Mouse (Mus musculus): ENCODE data around the gene Rap1gap2. TPM values are rescaled to one million over a fixed set of nuclear protein-coding genes. Genes with fewer than 3 reads are reported as not detected.

The Rap1gap2 gene
- total RNA-seq, 1 experiment from 2014 or later: 11.5 TPM

GRCm38 (mm10) chr11:74501061-74501460 lies 109.7 kb downstream of the Rap1gap2 start:
- no peak for DNase-seq

DNA sequence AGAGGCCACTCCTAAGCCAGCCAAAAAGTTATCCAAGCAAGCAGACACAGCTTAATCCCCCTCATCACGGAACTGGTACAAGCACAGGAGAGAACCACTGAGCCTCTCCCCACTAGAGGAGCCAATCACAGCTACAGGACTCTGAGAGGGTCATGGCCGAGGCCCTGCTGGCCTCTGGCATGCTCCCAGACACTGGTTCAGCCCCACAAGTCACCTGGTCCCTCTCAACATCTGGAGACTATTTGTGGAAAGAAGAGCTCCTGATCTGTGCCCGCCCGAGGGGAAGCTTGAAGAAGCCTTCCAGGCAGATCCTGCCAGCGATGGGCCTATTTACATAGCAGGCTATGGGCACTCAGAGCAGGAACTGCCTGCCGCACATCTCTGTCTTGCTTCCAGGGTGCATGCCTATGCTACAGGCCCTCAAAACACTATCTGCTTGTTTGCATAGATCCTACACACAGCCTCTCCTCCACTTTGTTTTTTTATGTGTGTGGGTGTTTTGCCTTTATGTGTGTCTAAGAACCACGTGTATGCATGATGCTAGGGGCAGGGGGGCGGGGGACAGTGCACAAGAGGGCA lies 111.1 kb downstream of the Rap1gap2 start:
- no peak for DNase-seq

GRCm38 (mm10) chr11:74499058-74499457 lies 111.7 kb downstream of the Rap1gap2 start:
- DNase-seq: no peak

DNA sequence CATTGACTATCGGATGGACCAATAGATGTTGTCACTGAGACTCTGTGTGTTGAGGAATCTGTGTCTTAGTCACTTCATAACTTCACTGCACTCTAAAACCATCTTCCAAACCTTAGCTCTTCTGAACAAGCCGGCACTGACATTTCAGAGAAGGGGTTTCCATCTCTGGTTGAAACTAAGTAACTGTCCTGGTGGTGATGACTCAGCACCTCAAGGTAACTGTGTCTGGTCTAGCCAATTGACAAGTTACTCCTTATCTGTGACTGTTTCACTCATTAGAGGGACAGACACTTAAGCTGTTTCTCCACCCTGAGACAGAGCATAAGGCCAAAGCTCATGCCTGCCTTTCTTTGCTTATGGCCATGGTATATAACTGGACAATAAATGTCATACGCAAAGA lies 114.1 kb downstream of the Rap1gap2 start:
- DNase-seq: no peak

DNA sequence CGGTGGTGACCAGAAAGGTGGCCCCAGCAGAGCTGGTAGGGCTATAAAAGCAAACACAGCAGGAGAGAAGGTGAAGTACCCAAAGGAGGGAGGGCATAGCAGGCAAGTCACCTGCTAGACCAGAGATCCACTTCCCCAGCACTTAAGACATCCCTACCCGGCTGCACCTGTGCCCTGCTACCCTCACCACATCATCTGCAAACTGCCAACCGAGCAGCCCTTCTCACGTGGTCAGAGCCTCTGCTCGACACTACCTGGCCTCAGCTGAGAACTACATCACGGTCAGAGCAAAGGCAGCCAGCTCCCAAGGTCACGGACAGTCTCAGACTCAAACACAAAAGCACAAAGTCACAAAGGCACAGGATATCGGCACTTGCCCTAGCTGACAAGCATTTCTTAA lies 116.8 kb downstream of the Rap1gap2 start:
- DNase-seq: no peak

DNA sequence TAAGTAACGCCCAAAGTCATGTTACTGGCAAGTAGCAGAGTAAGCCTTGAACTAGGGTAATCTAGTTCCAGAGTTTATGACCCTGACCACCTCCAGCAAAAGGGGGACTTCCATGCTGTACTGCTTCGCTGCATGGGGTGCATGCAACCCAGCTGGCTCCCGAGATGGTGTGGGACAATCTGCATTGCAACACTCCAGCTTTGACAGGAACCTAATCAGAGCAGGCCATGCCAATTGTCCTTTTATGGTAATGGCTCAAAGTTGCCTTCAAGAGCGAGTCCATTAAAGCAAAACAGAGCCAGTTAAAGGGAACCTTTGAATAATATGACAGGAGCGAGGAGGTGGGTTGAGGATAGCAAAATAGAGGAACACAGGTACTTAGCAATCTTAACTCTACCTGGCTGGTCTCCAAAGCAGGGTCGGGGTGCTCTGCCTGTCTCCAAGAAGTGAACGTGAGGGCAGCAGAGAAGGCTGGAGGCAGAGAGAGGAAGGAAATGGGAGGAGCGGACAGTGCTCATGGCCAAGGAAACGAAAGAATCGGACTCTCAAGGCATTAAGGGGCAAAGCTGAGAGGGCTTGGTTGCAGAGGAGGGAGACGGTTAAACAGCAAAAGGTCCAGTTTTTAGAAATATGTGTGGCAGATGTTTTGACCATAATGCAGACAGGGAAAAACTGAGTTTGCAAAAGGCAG lies 117.4 kb downstream of the Rap1gap2 start:
- no peak for DNase-seq

- DNase-seq: no peak
These were observed 119.6 kb downstream of the Rap1gap2 start for GRCm38 (mm10) chr11:74491130-74491529.

DNA sequence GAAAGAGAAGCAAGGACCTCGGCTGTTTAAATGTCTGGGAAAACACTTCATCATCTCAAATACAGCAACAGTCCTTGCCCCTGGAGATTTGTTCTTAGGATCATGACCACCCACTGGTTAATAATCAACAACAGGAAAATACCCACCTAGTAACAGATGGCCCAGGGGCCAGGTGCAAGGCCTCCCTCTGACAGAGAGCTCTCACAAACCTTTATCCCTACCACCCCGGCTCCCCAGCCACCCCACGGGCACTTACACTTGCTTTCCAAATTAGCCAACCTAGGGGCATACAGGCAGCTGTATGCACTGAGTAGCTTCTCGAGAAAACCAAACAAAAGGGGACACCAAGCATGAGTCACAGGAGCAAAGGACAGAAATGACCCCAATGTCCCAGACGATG lies 121.5 kb downstream of the Rap1gap2 start:
- no peak for DNase-seq

DNA sequence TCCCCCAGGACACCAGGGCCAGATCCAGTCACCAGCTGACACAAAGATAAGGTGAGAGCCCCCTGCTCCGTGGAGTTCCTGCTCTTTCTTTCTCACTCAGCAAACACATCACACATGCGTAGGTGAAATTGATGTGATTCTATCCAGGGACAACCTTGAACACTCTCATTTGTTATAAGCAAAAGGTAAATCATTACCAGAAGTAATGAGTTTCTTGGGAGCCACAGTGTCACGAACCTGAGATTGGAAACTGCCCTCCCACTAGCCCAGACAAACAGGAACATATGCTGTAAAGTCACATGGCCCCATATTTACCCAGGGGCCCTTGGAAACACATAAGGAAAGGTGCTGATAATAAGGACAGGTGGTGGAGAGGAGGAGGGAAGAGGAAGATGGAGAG lies 122.8 kb downstream of the Rap1gap2 start:
- DNase-seq: no peak

DNA sequence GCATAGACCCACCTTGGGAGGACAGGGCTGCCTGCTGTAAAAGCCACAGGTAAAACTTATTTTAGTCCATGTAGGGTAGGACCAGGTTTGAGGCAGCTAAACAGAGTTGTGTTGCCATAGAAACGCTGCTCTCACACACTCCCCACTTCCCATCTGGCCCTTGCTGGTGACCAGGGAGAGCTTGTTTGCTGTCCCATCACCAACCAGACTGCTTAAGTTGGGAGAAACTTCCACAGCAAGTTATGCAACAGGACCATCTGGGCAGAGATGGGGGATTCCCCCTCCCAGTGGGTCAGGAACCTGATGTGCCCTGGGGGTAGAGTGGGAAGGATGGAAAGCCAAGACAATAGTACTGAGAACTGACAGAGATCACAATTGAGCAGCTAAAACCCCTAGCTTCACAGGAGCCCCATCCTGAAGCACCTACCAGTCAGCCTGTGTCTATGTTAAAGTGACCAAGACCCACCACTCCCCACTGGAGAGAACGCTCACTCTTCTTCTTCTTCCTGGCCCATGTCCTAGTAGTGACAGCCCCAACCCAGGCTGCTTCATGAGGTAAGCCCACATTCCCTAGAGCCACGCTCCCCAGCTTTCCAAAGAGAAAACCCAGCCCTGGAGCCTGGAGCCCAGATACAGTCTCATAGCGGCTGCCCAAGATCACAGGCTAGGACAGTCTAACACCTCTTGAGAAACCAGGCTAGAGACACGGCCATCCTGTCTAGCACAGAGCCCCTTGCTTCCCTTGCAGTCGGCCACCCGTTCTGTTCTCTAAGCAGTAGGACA lies 125.1 kb downstream of the Rap1gap2 start:
- DNase-seq: no peak

GRCm38 (mm10) chr11:74483871-74484270 lies 126.8 kb downstream of the Rap1gap2 start:
- DNase-seq: no peak

GRCm38 (mm10) chr11:74483153-74483817 lies 127.4 kb downstream of the Rap1gap2 start:
- no peak for DNase-seq

- DNase-seq: no peak
These were observed 128.9 kb downstream of the Rap1gap2 start for GRCm38 (mm10) chr11:74481797-74482196.

DNA sequence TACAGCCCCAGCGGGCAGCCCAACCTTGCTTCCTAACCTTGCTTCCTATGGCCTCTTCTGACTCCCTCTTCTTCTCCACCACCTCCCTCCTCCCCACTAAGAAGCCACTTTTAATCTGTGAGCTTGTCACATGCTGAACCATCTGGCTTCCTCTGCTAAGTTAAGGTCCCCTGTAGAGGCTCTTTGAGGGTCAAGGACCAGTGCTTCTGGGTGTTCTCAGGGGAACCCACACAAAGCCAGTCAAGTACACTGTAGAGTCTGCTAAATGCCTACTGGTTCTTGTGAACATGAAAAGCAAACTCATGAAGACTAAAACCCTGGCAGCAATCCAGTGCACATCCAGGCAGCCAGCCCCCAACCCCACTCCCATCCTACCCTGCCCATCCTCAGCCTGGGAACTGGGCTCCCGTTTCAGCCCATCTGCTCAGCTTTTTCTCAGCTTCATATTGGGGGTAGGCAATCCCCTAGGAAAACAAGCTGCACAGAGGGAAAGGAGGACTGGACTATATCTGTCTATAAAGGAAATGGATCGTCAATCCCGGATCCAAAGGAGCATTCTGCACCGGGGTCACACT lies 130.9 kb downstream of the Rap1gap2 start:
- DNase-seq: no peak

DNA sequence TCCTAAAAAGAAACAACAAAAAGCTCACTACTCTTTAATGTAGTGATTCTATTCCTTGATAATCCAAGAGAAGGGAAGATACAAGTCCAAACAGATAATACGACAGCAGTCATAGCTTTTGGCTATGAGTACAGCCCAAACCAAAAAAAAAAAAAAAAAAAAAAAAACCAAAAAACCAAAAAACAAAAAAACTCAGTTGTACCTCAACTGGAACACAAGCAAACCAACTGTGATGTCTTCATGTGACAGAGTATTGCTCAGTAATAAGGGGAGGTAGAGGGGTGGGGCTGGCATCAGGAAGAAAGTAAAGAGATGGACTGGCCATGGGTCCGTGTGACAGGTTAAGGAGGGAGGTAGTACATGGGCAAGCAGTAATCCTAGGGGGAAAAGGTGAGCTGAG lies 131.8 kb downstream of the Rap1gap2 start:
- no peak for DNase-seq

DNA sequence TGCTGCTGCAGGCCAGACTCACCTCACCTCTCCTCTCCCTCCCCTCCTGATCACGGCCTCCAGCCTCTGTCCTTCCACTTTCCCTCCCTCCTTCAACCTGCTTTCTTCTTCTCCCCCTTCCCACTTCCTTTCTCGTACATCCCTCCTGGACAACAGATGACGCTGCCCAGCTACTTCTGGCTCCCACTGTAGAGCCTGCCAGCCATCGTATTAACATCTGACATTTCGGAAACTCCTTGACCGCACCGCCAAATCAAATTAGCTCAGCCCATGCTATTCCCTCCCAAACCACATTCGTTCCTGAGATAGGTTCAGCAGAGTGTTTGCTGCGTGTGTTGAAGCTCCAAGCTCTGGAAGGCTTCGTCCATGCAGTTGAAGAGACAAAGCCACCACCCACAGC lies 138.0 kb downstream of the Rap1gap2 start:
- no peak for DNase-seq

DNA sequence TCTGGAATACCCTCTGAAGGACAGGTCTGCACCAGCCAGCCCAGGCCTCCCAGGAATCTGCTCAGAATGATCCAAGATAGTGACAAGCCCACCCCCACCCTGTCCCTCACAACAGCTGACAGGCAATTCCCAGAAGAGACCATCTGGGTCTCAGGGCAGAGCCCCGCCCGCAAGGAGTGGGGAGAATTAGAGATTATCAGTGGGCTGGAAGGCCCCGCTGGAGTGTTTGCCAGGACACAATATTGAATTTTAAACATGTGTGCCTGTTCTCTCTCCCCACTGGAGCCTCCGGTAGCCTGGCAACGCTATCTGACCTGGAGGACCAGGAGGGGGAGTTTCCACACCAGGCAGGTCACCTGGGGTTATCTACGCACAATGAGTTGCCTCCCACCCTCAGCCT lies 142.5 kb downstream of the Rap1gap2 start:
- DNase-seq: no peak

DNA sequence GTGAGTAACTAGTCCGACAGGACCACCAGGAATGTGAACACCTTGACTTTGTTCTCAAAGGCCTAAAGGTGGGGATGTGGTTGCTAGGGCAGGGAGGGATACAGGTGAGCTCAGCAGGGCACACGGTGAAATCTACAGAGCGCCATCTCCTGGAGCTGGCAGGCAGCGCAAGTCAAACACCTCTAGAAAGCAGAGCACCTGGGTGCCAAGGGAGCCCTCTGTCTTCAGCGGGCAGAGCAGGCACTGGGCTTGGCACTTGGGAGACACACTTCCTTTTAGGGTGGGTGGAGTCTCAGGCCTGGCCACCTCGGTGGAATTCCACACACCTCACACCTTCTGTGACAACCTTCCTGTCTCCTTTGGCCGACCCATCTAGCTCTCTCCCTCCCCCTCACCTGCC lies 145.0 kb downstream of the Rap1gap2 start:
- no peak for DNase-seq

DNA sequence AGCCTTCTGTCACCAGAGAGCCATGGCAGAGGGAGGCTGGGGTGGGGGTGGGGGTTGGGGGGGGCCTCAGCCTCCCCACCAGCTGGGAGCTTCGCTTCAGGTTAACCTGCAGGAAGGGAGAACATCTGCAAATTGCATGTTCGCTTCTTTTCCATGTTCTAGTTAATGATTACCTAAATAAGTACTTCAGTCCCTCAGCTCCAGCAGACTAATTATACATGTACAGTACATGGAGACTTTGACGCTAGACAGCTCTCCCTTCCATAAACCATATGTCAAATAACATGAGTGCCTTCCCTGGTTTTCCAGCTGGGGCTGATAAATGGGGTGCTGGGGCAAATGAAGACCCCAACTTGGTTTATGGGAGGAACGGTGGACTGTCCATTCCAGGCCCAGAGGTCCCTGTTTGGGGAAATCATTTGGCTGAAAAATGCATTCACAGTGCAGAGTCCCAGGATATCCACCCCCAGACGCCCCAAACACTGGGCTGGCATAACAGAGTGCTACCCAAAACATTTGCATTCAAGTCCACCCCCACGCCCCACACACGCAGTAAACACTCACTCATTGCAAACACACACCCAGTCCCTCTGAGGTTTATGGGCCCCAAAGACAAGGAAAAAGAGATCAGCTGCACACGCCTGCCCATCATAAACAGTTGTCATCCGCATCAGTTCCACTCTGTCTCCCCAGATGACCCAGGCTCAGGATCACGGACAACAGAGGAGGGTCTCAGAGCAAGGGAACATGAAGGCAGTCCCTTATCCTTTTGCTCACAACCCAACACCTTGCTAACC lies 146.3 kb downstream of the Rap1gap2 start:
- no peak for DNase-seq

GRCm38 (mm10) chr11:74462651-74463050 lies 148.1 kb downstream of the Rap1gap2 start:
- DNase-seq: no peak

GRCm38 (mm10) chr11:74459651-74460050 lies 151.1 kb downstream of the Rap1gap2 start:
- DNase-seq: no peak

GRCm38 (mm10) chr11:74458400-74458799 lies 152.3 kb downstream of the Rap1gap2 start:
- no peak for DNase-seq

Measured in adrenal gland, postnatal 25 days (tissue).